Mouse (Mus musculus) frontal cortex, adult (tissue): ENCODE data around the gene Wwp2.
A peak's percentile ranks its signal among the peaks of the same experiment; 100 is the strongest.

ENCODE experiments used
- ATAC-seq: cut with Nextera tagmentation; 2 replicates; pipeline ENCODE4 v1.9.2; 2017; ENCODE audit warnings: mild to moderate bottlenecking, moderate library complexity, mixed read lengths; ENCODE audit not compliant: low TSS enrichment

Wwp2 gene

GRCm38 (mm10) chr8:107556511-107556936 is 120.4 kb downstream of the Wwp2 start:
- peak; percentile 12; the same call in 1 of the 2 replicates for ATAC-seq

DNA sequence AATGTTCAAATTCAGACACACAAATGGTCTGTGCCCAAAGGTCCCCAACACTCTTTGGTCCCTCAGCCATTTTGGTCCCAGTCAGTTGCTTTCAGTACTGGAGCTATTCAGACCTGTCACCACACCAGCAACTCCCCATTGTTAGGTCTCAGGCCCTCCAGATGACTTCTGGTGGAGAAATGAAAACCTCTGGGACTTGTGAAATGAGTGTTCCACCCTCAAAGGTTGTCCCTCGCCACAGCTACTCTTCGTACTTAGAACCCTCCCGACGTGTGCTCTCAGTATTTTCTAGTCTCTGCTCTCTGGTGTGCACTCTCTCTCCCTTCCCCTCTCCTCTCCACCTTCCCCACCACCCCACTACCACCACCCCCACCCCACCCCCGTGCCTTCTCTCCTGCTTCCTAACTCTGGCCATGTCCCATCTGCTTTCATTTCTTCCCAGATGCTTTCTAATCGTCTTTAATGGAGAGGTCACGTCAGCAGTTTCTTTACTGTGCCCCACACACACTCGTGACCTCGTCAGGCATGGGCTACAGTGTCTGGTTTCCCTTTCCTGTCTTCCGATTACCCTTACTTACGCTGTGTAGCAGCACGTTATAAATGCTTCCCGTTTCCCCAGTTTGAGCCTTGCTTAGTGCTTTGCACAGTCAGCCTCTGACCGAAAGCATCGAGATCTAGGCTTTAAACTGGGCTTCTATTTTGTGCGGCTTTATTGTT is 124.8 kb downstream of the Wwp2 start:
- ATAC-seq: no peak

DNA sequence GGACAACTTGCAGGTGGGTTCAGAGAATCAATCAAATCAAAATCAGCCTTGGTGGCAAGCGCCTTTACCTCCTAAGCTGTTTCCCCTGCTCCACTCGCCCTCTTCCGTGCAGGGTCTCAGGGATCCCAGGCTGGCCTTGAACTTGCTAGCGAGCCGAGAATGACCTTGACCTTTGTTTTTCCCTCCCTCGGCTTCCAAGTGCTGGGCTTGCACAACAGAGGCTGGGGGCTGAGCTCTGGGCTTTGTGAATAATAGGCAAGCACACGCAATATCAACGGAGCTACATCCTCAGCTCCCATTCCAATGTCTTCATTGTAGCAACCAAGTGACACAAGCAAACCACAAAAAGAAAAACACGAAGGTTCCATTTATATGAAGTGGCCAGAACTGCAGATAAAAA is 126.0 kb downstream of the Wwp2 start:
- no peak for ATAC-seq

GRCm38 (mm10) chr8:107571046-107571445 is 134.9 kb downstream of the Wwp2 start:
- ATAC-seq: no peak

DNA sequence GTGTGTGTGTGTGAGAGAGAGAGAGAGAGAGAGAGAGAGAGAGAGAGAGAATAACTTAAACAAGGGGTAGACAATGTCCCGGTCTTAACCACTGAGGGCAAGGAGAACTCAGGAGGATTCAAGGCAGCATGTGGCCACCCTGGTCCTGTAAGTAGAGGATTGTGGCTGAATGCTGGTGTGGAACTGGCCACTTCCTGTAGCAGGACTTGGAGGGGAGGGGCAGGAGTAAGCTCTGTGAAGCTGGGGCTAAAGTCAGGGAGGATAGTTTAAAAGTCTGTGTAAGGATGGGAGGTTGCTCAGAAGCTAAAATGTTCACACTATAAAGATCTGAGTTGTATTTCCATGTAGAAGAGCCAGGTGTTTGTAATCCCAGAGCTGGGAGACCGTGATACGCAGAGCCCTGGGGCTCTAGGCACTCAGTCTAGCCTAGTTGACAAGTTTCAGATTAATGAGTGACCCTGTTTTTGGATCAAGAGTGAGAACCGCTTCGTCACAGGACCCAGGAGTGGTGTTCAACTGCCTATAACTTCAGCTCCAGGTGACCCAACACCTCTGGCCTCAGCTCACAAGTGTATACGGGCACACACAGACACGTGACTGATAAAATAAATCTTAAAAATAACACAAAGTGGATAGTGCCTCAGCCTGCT is 135.4 kb downstream of the Wwp2 start:
- no peak for ATAC-seq

GRCm38 (mm10) chr8:107572497-107572896 is 136.3 kb downstream of the Wwp2 start:
- ATAC-seq: peak; percentile 66; the same call in 1 of the 2 replicates

GRCm38 (mm10) chr8:107574771-107575170 is 138.6 kb downstream of the Wwp2 start:
- ATAC-seq: no peak

GRCm38 (mm10) chr8:107576702-107577101 is 140.5 kb downstream of the Wwp2 start:
- ATAC-seq: peak; percentile 71

GRCm38 (mm10) chr8:107577640-107578039 is 141.5 kb downstream of the Wwp2 start:
- no peak for ATAC-seq

- ATAC-seq: 0 out of 2 replicates have a peak, but pooled peaks have one; percentile 1
Observed at GRCm38 (mm10) chr8:107578132-107578531, 142.0 kb downstream of the Wwp2 start.

- peak; percentile 58; the same call in 1 of the 2 replicates for ATAC-seq
Observed at GRCm38 (mm10) chr8:107578541-107578940, 142.4 kb downstream of the Wwp2 start.

DNA sequence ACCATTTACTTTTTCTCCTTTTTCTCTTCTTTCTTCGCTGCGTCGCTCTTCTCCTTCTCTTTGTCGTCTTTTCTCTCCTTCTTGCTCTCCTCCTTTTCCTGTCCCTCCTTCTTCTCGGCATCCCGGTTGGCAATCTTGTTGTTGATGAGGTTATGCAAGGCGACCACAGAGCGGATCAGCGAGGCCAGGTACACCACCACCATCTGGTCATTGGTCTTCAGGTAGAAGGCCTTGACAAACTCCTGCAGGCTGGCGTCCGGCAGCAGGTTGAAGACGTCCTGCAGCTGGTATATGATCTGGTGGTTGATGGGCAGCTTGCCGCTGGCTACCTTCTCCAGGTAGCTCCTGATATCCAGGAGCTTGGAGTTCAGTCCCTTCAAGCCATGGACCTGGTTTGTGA is 144.7 kb downstream of the Wwp2 start:
- ATAC-seq: no peak

- no peak for ATAC-seq
Observed at GRCm38 (mm10) chr8:107581536-107581935, 145.4 kb downstream of the Wwp2 start.

- ATAC-seq: no peak
Observed at GRCm38 (mm10) chr8:107582136-107582535, 146.0 kb downstream of the Wwp2 start.

- ATAC-seq: peak; percentile 35; the same call in 1 of the 2 replicates
Observed at GRCm38 (mm10) chr8:107587429-107587994, 151.3 kb downstream of the Wwp2 start.

DNA sequence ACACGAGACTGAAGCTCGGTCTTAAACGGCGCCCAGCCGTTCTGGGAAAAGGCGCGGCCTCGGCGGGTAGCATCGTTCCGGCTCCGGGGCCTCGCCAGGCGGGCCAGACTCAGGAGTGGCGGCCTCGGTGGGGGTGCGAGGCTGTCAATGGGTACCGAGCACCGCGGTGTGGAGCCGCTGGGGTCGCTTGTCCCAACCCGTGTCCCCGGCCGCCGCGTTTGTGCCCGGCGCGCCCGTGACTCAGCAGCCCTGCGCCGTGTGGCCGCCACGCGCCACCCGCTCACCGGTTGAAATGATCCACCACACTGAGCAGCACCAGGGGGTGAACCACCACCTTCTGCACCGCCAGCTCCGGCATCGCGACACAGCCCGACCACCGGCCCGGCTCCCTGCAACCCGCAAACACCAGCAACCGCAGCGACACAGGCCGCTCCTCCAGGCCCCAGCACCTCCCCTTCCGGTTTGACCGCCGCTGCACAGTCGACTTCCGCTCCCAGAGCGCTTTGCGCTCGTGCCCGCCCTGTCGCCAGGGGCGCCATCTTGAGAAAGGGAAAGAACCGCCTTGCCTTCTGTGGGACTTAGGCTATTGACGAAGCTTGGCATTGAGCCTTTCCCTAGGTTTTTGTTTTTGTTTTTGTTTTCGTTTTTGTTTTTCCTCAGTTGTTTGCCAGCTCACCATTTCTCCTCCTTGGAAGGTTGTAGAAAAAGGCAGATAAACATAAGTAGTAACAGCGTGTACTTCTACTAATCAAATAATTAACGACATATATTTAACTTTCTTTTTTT is 152.0 kb downstream of the Wwp2 start, which contains the start of gene Psmd7:
TSS of gene Psmd7 (minus strand) at position 470 of the 786 bp plus-strand sequence.
- ATAC-seq: peak; percentile 99

GRCm38 (mm10) chr8:107593967-107594729 is 158.0 kb downstream of the Wwp2 start:
- no peak for ATAC-seq

- ATAC-seq: no peak
Observed at GRCm38 (mm10) chr8:107594817-107595216, 158.7 kb downstream of the Wwp2 start.

- no peak for ATAC-seq
Observed at GRCm38 (mm10) chr8:107597731-107598130, 161.6 kb downstream of the Wwp2 start.

- no peak for ATAC-seq
Observed at GRCm38 (mm10) chr8:107599691-107600090, 163.5 kb downstream of the Wwp2 start.

DNA sequence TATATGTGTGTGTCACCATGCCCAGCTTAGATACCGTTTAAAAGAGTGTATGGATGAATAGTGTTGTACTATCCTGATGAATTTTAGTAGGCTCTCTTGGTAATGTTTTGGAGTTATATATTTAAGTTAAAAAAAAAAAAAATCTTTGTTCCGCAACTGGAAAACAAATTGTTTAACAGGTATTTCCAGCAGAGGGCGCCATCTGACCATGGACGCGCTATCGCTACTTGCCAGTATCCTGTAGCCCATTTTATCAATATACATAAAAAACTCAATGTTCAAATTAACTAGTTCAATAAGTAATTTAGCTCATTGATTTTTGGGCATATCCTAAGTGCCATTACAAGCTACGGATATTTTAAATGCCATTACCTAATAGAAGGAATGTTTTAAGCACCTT is 166.9 kb downstream of the Wwp2 start:
- no peak for ATAC-seq
